Mouse (Mus musculus) urinary bladder, adult 18-20 months (tissue): ENCODE data around the gene Nt5c3.

ENCODE experiments used
- DNase-seq, 2 experiments: peaks; one replicate each; pipeline ENCODE4 v3.0.0; 2022; ENCODE audit warnings: low spot score in 2 of 2, mixed read lengths in 2 of 2

Gene Nt5c3

GRCm38 (mm10) chr6:56923726-56924707 lies at the start of gene Nt5c3, which contains the start of gene Vmn1r4:
TSS of gene Nt5c3 (minus strand) at chr6:56923932.
TSS of gene Vmn1r4 (plus strand) at chr6:56924015.
- DNase-seq = peak; percentile 84 to 91

DNA sequence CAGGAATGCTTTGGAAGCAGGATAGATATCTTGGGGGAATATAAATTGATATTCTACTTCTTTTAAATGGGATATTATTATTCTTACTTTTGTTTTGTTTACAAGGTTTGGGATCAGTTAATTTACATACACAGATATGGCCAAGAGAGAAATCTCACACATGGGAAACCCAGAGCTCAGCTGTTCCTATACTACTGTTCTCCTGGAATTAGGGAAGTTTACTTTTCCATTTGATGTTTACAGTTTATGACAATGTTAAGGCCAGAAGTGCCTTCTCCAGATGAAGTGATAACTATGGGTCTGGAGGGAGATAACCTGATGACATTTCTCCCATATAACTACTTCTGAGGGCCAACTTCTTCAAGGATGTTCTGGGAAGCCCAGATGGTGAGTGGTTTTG lies 46.2 kb upstream of the Nt5c3 start, which contains the start of gene Vmn1r5:
Vmn1r5 (plus strand) TSS at position 301 of the 400 bp plus-strand sequence.
- DNase-seq = no peak

DNA sequence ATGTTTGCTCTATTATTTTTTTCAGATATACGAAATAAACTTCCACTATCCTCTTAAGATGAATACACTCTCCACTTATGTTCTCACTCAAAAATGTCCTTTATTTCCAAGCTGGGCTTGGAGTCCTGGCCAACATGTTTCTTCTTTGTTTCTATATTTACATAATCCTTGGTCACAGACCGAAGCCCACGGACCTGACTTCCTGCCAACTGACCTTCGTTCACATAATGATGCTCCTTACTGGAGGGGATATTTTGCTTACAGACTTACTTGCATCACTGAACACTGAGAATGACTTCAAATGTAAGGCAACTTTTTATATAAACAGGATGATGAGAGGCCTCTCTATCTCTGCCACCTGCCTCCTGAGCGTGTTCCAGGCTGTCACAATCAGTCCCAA lies 32.7 kb upstream of the Nt5c3 start:
- DNase-seq = no peak

- DNase-seq = no peak
Measured at GRCm38 (mm10) chr6:56934366-56934765, 10.6 kb upstream of the Nt5c3 start.

- no peak for DNase-seq
Measured at GRCm38 (mm10) chr6:56932464-56932863, 8.7 kb upstream of the Nt5c3 start.

DNA sequence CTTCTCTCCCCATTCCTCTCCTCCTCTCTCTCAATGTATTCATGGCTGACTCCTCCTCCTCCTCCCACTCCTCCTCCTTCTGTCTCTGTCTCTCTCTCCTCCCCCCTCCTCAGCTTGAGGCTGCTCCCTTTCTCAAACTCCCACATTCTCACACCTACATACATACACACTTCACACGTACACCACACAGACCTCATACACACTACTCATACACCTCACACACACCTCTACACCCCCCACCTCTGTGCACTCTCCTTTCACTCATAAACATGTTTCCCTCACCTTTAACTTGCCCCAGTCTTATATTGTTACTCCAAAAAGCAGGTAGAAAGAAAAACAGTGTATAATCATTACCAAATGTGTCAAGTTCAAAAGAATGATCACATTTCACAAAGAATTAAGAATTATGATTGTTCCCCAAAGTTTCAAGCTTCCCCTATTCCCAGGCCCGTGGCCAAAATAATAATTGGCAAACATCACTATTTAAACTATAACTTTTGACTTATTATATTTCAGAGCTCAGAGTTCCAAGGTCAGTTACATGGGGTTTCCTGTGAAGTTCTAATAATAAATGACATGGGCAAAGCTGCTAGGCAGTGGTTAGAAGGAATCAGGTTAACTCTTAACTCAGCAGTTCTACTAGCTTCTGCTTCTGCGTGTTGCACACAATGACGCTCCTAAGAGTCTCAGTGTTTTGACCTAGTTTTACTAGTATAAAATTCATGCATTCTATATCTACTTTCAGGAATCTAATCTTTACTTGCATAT lies 8.1 kb upstream of the Nt5c3 start:
- no peak for DNase-seq

DNA sequence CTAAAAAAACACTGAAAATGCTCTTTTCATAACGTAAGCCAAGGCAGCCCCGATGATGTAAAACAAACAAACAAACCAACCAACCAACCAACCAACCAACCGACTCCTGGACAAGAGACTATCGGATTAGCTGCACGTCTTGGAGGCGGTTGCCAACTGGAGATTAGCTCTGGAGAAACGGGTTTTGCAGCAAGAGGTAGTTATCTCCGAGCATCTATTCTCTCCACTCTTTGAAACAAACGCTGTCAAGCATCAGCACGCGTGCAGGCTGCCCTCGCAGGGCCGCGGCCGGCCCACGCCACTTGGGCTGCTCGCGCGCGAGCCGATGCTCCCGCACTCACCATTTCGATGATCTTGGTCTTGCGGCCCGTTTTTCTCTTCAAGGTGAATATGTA lies 404 bp downstream of the Nt5c3 start:
- peak in 1 of 2 experiments; percentile 53 for DNase-seq

DNA sequence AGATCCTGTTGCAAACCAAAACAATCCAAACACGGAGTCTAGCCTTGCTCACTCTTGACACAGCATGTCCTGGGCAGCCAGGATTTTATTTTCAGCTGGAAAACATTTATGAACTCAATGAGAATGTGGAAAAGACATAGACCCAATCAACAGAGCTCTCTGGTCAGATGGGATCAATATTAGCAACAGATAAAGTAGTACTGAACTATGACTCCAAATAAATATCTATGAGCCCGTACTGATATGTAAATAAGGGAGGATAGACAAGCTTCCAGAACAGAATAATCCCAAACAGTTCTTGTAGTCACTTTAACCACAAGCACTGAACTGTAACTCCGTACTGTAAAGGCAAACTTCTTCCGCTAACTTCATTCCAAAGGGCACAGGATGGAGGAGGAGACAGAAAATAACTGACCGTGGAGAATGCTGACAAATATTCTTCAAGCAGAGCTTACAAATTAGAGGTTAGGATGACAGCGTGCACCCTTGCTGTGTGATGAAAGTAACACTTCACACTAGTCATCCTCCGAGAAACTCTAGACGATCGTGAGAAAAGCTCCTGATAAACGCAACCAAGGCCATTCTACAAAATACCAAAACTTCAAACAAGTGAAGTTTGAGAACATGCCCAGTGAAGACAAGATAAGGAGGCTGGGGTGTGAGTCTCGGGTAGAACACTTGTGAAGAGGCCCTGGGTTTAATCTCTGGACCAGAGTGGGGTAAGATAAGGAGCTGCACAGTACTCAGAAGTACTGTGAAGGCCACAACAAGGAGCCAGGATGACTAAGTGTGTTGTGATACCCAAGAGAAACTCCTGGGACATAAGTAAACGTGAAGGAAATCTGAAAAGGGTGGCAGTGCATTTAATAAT lies 3.3 kb downstream of the Nt5c3 start:
- DNase-seq = no peak

DNA sequence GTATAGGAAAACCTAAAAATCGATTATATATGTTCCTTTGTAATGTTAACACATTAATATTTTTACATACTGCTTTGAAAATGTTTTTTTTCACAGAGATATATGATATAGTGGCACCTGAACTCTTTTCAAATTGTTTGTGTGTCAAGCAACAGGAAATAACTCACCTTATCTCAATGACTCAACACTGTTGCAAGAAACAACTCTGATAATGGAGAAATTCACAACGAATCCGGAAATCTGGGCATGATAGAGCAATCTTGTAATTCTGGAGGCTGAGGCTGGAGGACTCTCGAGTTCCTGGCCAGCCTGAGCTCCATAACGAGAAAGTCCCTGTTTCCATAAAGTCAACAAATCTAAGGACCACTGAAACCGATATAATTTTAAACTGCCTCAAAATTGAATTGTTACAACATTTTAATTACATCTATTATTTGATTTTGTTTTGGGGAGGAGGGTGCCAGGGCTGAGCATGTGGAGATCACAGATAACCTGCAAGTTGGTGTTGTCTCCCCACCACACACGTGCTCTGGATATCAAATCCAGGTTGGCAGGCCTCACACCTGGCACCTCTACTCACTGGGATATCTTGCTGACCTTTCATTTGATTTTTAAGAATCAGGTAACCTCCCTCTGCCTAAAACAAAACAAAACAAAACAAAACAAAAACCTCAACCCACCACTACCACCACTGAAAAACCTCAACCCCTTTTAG lies 4.2 kb downstream of the Nt5c3 start:
- no peak for DNase-seq

DNA sequence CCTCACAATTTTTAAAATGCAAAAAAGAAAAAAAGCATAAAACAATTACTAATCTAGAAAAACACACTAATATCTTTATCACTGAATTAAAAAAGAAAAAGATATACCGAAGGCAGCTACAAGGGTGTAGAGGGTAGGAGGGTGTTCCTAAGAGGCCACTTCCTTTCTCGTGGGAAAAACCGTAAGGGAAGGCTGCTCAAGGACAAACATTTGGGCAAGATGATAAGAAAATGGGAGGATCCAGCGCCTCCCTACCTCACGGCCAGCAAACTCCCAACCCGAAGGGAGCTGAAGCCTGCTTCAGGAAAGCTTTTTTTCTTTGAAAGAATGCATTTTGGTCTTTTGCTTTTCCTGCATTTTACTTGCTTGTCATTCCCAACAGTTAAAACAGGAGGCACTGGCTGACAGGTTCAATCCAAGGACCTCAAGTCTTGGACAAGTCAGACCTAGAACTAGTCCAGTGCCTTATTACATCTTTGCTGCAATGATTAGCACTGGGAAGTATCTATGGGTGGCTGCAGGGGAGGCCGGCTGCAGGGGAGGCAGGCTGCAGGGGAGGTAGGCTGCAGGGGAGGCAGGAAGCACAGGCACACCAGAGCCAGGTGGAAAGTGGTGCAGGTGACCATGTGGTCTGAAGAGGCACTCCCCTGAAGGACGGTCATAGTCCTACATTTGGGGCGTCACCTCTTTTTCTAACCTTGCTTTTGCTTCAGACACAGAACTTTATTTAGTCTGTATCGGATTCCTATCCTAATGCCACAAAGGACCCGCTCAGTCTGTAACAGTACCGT lies 6.0 kb downstream of the Nt5c3 start:
- no peak for DNase-seq

- DNase-seq = no peak
Measured at GRCm38 (mm10) chr6:56916279-56916678, 7.5 kb downstream of the Nt5c3 start.

- no peak for DNase-seq
Measured at GRCm38 (mm10) chr6:56913092-56913858, 10.5 kb downstream of the Nt5c3 start.

- no peak for DNase-seq
Measured at GRCm38 (mm10) chr6:56910910-56911309, 12.8 kb downstream of the Nt5c3 start.

- peak in 1 of 2 experiments; percentile 43 for DNase-seq
Measured at GRCm38 (mm10) chr6:56908912-56909311, 14.8 kb downstream of the Nt5c3 start.

GRCm38 (mm10) chr6:56908397-56908796 lies 15.3 kb downstream of the Nt5c3 start:
- DNase-seq = no peak

GRCm38 (mm10) chr6:56907973-56908372 lies 15.8 kb downstream of the Nt5c3 start:
- no peak for DNase-seq

DNA sequence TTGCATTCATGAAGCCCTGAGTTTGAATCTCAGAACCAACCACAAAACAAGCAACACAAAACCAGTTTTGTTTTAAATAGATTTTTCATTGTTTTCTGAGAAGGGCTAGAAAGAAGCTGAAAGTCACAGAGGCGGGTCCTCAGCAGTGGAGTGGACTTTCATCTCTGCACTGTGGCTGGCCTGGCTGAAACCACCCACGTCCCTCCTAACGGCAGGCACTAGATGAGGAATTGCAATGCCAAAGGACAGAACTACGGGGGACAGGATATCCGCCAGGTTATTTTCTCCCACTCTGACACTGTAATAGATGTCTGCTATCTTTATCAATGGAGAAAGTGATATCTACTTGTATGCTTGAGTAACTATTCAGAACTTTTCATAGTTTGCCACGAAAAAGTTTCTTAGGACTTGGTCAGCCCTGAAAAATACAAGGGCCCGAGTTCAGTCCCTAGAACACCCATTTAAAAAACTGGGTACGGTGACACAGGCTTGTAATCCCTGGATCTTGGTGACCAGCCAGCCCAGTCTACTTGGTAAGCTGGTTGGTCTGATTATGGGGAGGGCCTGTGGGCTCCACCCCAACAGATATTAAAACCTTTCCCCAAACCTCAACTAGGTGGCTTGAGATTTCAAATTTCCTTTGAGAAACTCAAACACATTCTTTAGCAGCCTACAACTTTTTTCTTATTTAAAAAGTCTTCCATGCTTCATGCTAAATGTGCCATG lies 17.4 kb downstream of the Nt5c3 start:
- DNase-seq = no peak

DNA sequence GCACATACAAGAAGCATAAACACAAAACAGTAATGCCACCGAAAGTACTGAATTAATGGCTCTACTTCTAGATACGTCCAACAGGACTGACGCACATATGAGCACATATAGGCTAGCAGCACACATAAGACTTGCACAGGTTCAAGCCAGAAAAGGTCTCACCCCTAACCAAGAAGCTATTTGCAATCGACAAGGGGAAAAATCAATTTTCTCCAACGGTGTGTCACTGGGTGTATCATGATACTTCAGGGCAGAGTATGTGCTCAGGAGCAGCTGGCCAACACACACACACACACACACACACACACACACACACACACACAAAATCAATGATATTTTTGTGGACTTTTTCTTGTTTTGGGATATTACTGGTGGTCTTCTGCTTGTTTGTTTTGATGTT lies 18.2 kb downstream of the Nt5c3 start:
- no peak for DNase-seq

DNA sequence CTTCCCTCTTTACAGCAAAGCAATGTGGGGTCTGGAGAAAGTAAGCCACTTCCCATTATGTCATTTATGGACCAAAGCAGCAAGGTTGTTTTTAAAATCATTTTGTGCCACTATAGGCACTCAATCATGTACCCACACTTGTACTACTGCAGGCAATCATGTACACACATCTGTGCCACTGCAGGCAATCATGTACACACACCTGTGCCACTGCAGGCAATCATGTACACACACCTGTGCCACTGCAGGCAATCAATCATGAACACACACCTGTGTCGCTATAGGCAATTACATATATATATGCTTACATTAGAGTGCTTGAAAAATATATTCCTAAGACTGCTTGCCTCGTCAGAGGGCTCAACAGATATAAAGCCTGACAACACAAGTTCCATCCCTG lies 18.8 kb downstream of the Nt5c3 start:
- DNase-seq = no peak
